Mouse (Mus musculus) embryo, embryonic 11 days (tissue): ENCODE results near the gene Bach1.

Experiments used
- DNase-seq: peaks from one replicate; pipeline ENCODE4 v3.0.0-alpha.2; 2015

The Bach1 gene

GRCm38 (mm10) chr16:87698692-87699305, at the start of gene Bach1:
Bach1 (plus strand) TSS chr16:87698945.
- DNase-seq, result peak; percentile 95

- DNase-seq, result no peak
Measured at GRCm38 (mm10) chr16:87652344-87652743, 46.4 kb upstream of the Bach1 start.

GRCm38 (mm10) chr16:87652924-87653323, 45.8 kb upstream of the Bach1 start:
- no peak for DNase-seq

- no peak for DNase-seq
Measured at GRCm38 (mm10) chr16:87654016-87654575, 44.6 kb upstream of the Bach1 start.

- DNase-seq, result no peak
Measured at GRCm38 (mm10) chr16:87655005-87655404, 43.7 kb upstream of the Bach1 start.

GRCm38 (mm10) chr16:87655579-87655978, 43.2 kb upstream of the Bach1 start:
- no peak for DNase-seq

GRCm38 (mm10) chr16:87656771-87657170, 42.0 kb upstream of the Bach1 start:
- DNase-seq, result no peak

- no peak for DNase-seq
Measured at GRCm38 (mm10) chr16:87657291-87657690, 41.5 kb upstream of the Bach1 start.

- DNase-seq, result no peak
Measured at GRCm38 (mm10) chr16:87661024-87661471, 37.7 kb upstream of the Bach1 start.

GRCm38 (mm10) chr16:87661636-87662035, 37.1 kb upstream of the Bach1 start:
- DNase-seq, result no peak

- DNase-seq, result no peak
Measured at GRCm38 (mm10) chr16:87662528-87662927, 36.2 kb upstream of the Bach1 start.

- DNase-seq, result no peak
Measured at GRCm38 (mm10) chr16:87663890-87664289, 34.9 kb upstream of the Bach1 start.

- no peak for DNase-seq
Measured at GRCm38 (mm10) chr16:87665246-87665645, 33.5 kb upstream of the Bach1 start.

- DNase-seq, result no peak
Measured at GRCm38 (mm10) chr16:87665752-87666619, 32.8 kb upstream of the Bach1 start.

- DNase-seq, result no peak
Measured at GRCm38 (mm10) chr16:87666620-87667004, 32.1 kb upstream of the Bach1 start.

GRCm38 (mm10) chr16:87668002-87668401, 30.7 kb upstream of the Bach1 start:
- no peak for DNase-seq

GRCm38 (mm10) chr16:87670091-87670820, 28.5 kb upstream of the Bach1 start:
- no peak for DNase-seq

GRCm38 (mm10) chr16:87670821-87671165, 28.0 kb upstream of the Bach1 start:
- DNase-seq, result no peak

GRCm38 (mm10) chr16:87671336-87671735, 27.4 kb upstream of the Bach1 start:
- no peak for DNase-seq

- DNase-seq, result no peak
Measured at GRCm38 (mm10) chr16:87673155-87673554, 25.6 kb upstream of the Bach1 start.

GRCm38 (mm10) chr16:87676182-87676581, 22.6 kb upstream of the Bach1 start:
- DNase-seq, result peak; percentile 14

- no peak for DNase-seq
Measured at GRCm38 (mm10) chr16:87678667-87679066, 20.1 kb upstream of the Bach1 start.

GRCm38 (mm10) chr16:87680912-87681634, 17.7 kb upstream of the Bach1 start:
- DNase-seq, result no peak
